Mouse (Mus musculus) midbrain, embryonic 13.5 days (tissue): ENCODE results near the gene Aipl1. TPM values are rescaled to one million over a fixed set of nuclear protein-coding genes. Genes with fewer than 3 reads are reported as not detected.
"Not testable (repeated sequence)": the region's sequence is repeated elsewhere in the genome, so short reads cannot be mapped to it uniquely, and the experiment has no call there.

Experiments used
- ATAC-seq: fragments of 200-750 bp; cut with Nextera tagmentation; 2 replicates; pipeline ENCODE4 v1.8.0; 2017; ENCODE audit warnings: mild to moderate bottlenecking, moderate TSS enrichment, moderate library complexity
- H3K27ac ChIP-seq: fragments of 300-500 bp; sonication (generic); 2 replicates; pipeline ENCODE4 v1.5.1; 2015; ENCODE audit warnings: inconsistent platforms, mild to moderate bottlenecking, moderate library complexity
- H3K27me3 ChIP-seq: fragments of 300-500 bp; sonication (generic); 2 replicates; pipeline ENCODE4 v1.6.1; 2015; ENCODE audit warnings: mild to moderate bottlenecking, inconsistent platforms
- H3K36me3 ChIP-seq: fragments of 300-500 bp; sonication (generic); 2 replicates; pipeline ENCODE4 v1.6.1; 2015; ENCODE audit warnings: mild to moderate bottlenecking, inconsistent platforms
- H3K4me1 ChIP-seq: fragments of 300-500 bp; sonication (generic); replicated peaks from 2 replicates; pipeline ENCODE4 v1.6.1; 2015; ENCODE audit warnings: inconsistent platforms
- H3K4me2 ChIP-seq: fragments of 300-500 bp; sonication (generic); replicated peaks from 2 replicates; pipeline ENCODE4 v1.6.1; 2015; ENCODE audit warnings: moderate library complexity, mild to moderate bottlenecking, inconsistent platforms
- H3K4me3 ChIP-seq: fragments of 300-500 bp; sonication (generic); replicated peaks from 2 replicates; pipeline ENCODE4 v1.5.1; 2015; ENCODE audit warnings: mild to moderate bottlenecking, inconsistent platforms
- H3K9ac ChIP-seq: fragments of 300-500 bp; sonication (generic); replicated peaks from 2 replicates; pipeline ENCODE4 v1.6.1; 2015; ENCODE audit warnings: mild to moderate bottlenecking, inconsistent platforms
- H3K9me3 ChIP-seq: fragments of 300-500 bp; sonication (generic); 2 replicates; pipeline ENCODE4 v1.6.1; 2016; ENCODE audit warnings: mild to moderate bottlenecking, inconsistent platforms
- WGBS: fragments of 180-500 bp; shearing (Covaris S2); methylation state at CpG from one replicate; pipeline ENCODE4 v1.1.7; 2015; 5-methylcytosine and 5-hydroxymethylcytosine counted together
- polyA plus RNA-seq: library from polyadenylated mRNA; unstranded; fragments of >200 nt; fragmentation: Nextera tagmentation; extraction: Ambion mirVana; gene quantifications from 2 replicates; pipeline ENCODE4 v1.2.1, GENCODE M21; 2015

The Aipl1 gene
- polyA plus RNA-seq, 1 experiment from 2014 or later = 0.43 TPM

DNA sequence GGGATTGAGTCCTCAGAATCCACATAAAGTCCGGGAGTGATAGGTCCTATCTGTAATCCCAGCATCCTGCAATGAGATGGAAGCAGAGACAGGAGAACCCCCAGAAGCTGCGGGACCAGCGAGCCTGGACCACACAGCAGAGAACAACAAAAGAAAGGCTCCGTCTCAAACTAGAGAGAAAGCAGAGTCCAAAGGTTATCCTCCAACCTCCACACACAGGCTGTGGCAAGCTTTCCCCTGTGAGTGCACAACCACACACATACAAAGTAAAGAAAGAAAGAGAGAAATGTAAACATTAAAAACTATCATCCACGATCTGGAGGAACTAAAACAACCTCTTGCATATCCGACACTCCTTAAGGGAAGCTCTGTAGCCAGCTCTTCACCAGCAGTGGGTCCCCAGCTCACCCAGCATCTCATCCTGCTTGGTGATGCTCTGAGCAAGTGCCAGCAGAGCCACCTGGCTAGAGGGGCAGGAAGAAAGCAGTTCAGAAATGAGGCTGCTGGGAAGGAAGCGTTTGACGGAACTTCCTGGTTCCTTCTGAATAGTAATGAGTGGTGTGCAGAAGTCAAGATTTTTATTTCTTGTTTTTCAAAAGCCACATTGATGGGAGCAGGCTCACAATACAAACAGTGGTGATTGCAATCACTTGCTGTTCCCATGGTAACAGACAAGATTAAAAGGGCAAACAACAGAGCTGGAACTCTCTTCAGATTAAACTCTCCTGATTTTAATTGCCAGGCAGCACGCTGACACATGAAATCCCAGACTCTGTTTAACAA, 26.2 kb downstream of the Aipl1 start:
- Histone ChIP-seq H3K36me3 (no peaks in the 10 kb centered on the region), H3K4me3 (no peak overlapping the region), H3K9ac (peak overlapping the region; percentile 20; the same call in 1 of the 2 replicates), H3K4me1 (peaks cover 30% of the 10 kb centered on the region), H3K9me3 (no peaks in the 10 kb centered on the region), H3K27me3 (peaks cover 5% of the 10 kb centered on the region; the same call in 1 of the 2 replicates), H3K27ac (peak overlapping the region; percentile 67), H3K4me2 (peak overlapping the region; percentile 26; the same call in 1 of the 2 replicates)
- WGBS = 32% methylated on average over 9 of the region's 9 CpGs
- ATAC-seq = peak; percentile 67

DNA sequence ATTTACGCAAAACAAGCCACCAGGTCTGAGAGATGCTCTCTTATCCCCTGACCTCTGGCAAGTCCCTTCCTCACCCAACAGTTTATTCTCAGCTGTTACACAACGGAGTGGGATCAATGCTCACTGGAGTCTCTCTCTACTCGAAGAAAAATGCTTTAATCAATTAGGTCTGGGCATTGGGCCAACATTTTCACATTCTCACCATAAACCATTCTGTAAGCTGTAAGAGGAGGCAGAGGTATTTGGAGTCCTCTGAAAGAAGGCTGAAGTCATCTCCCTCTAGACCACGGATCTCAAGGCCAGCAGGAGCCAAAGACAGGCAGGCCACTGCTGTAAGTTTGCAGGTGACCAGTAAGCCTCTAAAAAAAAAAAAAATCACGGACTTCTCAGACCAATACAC, 26.9 kb downstream of the Aipl1 start:
- peaks cover 5% of the 10 kb centered on the region; the same call in 1 of the 2 replicates for H3K27me3 ChIP-seq
- 53% methylated on average over 5 of the region's 5 CpGs for WGBS
- no peaks in the 10 kb centered on the region for H3K36me3 ChIP-seq
- H3K4me2 ChIP-seq = no peak overlapping the region
- no peak overlapping the region for H3K4me3 ChIP-seq
- no peak for ATAC-seq
- H3K4me1 ChIP-seq = peaks cover 30% of the 10 kb centered on the region
- no peaks in the 10 kb centered on the region for H3K9me3 ChIP-seq
- peak overlapping the region; percentile 67; the same call in 1 of the 2 replicates for H3K27ac ChIP-seq
- no peak overlapping the region for H3K9ac ChIP-seq

DNA sequence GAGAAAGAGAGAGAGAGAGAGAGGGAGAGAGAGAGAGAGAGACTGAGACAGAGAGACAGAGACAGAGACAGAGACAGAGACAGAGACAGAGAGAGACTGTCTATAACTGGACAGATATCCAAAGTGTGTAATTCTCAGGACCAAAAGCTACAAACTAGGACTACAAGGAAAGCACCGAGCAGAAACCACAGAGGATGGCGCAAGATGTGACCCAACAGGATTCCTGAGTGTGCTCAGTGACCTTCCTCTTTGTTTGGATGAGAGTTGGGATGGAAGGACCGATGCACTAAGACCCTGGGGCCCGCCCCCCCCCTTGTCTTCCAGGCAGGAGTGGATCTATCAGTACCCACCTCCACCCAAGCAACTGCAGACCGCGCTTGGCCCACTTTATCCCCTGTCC, 31.8 kb downstream of the Aipl1 start:
- no peak overlapping the region for H3K27ac ChIP-seq
- H3K4me2 ChIP-seq = no peak overlapping the region
- no peaks in the 10 kb centered on the region for H3K9me3 ChIP-seq
- WGBS = 87% methylated on average over 6 of the region's 6 CpGs
- no peak for ATAC-seq
- no peak overlapping the region for H3K4me3 ChIP-seq
- H3K4me1 ChIP-seq = peaks cover 5% of the 10 kb centered on the region
- H3K27me3 ChIP-seq = peaks cover 5% of the 10 kb centered on the region; the same call in 1 of the 2 replicates
- no peak overlapping the region for H3K9ac ChIP-seq
- no peaks in the 10 kb centered on the region for H3K36me3 ChIP-seq

DNA sequence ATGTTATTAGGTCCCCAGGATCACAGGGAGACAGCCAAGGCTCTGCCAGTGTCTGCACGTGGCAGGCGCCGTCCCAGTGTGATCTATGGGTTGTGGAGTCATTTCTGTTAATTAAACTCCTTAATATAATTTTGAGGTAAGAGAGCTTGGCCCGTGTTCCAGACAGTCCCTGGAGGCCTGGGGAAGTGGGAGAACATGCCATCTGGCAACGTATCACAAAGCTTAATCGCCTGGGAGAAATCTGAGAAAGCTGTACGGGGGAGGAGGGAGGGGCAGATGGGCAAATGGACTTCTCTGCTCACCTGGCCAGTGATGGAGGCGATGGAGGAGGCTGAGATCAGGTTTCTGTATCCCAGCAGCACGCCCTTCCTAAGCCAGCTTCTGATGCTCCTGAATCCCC, 34.1 kb downstream of the Aipl1 start:
- no peaks in the 10 kb centered on the region for H3K9me3 ChIP-seq
- H3K4me2 ChIP-seq = no peak overlapping the region
- H3K4me3 ChIP-seq = no peak overlapping the region
- 54% methylated on average over 9 of the region's 9 CpGs for WGBS
- H3K27me3 ChIP-seq = peaks cover under 1% of the 10 kb centered on the region; the same call in 1 of the 2 replicates
- H3K4me1 ChIP-seq = no peaks in the 10 kb centered on the region
- H3K9ac ChIP-seq = no peak overlapping the region
- H3K27ac ChIP-seq = no peak overlapping the region
- ATAC-seq = no peak
- H3K36me3 ChIP-seq = no peaks in the 10 kb centered on the region

DNA sequence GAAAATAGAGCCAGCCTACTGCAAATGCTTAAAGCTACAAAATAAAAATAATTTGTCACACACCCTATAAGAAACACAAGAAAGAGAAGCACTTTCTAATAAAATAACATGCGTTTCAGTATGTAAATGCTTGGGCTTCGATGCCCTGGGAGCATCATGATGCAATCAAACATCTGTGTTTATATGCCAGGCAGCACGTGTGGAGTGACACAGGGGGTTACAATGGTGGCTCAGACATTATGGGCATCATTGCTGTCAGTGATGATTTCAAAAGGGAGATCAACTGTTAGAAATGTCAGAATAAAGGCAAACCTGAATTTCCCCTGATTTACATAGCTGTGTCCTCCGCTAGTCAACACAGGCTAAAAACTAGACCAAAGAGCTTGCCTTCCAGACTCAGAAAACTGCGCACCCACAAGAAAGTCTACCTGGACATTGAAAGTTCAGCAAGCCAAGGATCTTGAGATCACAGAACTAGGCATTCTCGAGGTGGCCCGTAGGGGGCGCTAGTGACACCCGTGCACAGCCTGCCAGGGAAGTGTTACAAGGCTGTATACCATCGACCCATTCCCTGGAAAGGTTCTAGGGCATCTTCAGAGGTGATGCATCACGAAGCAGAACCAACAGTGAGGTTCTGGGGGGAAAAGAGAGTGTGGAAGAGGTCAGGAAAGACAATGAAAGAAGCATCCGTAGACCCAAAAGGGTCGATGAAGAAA, 35.0 kb downstream of the Aipl1 start:
- WGBS = 51% methylated on average over 13 of the region's 13 CpGs
- Histone ChIP-seq H3K27me3 (no peaks in the 10 kb centered on the region; the same call in 1 of the 2 replicates), H3K36me3 (no peaks in the 10 kb centered on the region), H3K4me3 (no peak overlapping the region), H3K4me2 (no peak overlapping the region), H3K9me3 (no peaks in the 10 kb centered on the region), H3K9ac (no peak overlapping the region), H3K4me1 (peaks cover 2% of the 10 kb centered on the region; the same call in 1 of the 2 replicates), H3K27ac (no peak overlapping the region)
- ATAC-seq = no peak

DNA sequence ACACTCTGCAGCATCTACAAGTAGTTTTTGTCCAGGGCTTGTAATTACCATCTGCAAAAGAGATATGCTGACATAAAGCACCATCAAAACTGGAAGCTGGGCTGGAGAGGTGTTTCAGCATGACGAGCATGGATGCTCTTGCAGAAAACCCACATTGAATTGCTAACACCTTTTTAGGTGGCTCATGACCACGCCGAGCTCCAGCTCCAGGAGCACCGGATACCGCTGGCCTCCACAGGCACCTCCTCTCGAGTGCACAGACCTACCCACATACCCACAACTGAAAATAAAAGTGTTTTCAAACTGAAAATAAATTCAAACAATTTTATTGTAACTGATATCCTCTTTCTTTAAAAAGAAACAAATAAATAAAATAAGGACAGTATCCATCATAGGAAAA, 37.1 kb downstream of the Aipl1 start:
- Histone ChIP-seq H3K27me3 (no peaks in the 10 kb centered on the region), H3K4me3 (no peak overlapping the region), H3K27ac (no peak overlapping the region), H3K36me3 (no peaks in the 10 kb centered on the region), H3K9ac (no peak overlapping the region), H3K9me3 (no peaks in the 10 kb centered on the region), H3K4me1 (peaks cover 19% of the 10 kb centered on the region), H3K4me2 (no peak overlapping the region)
- 86% methylated on average over 6 of the region's 6 CpGs for WGBS
- ATAC-seq = no peak

DNA sequence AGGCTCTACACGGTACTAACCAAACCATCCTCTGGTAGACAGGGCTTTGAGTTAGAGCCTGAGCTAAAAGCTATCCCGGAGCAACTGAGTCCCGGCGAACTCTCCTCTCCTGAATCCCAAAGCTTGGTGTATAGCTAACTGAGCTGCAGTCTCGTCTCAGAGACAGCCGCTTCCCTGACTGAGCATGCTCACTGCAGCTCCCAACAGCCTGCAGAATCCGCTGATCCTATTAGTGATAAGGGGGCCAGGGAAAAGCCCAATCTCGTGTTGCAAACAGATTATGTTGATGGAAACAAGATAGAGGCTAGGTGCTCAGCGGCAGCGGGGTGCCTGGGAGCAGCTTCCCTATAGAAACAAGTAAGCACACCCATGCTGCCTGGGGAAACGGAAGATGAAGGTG, 40.5 kb downstream of the Aipl1 start:
- no peaks in the 10 kb centered on the region for H3K36me3 ChIP-seq
- H3K27me3 ChIP-seq = no peaks in the 10 kb centered on the region
- H3K4me1 ChIP-seq = peaks cover 19% of the 10 kb centered on the region
- H3K4me3 ChIP-seq = no peak overlapping the region
- H3K9me3 ChIP-seq = no peaks in the 10 kb centered on the region
- WGBS = 21% methylated on average over 11 of the region's 11 CpGs
- ATAC-seq = peak; percentile 43; the same call in 1 of the 2 replicates
- H3K4me2 ChIP-seq = peak overlapping the region; percentile 22
- H3K9ac ChIP-seq = peak overlapping the region; percentile 15; the same call in 1 of the 2 replicates
- H3K27ac ChIP-seq = no peak overlapping the region

DNA sequence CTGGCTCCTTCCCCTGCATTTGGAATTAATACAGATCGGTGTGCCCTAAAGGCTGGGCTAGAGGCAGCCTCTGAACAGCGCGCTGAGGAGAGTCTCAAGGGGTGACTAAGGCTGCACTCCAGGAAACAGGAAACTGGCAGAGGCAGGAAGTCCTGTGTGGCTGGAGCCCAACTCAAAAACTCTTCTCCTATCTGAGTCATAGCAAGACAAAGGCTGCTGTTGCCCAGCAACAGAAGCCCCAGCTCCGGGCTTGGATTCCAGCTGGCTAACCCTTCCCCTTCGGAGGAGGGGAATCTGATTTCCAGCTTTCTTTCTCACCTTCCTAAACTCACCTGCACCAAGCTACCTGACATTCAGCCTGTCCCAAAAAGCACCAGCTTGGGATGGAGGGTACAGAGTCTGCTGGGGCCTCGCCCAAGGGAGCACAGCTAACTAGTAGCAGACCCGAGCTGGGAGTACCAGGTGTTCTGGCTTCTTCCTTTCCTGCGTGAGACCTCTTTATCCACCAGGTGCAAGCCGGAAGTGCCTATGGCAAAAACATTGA, 41.3 kb downstream of the Aipl1 start:
- no peaks in the 10 kb centered on the region for H3K36me3 ChIP-seq
- H3K9ac ChIP-seq = 0 out of 2 replicates have a peak overlapping the region, but pooled peaks have one; percentile 44
- H3K9me3 ChIP-seq = no peaks in the 10 kb centered on the region
- ATAC-seq = peak; percentile 89
- H3K27ac ChIP-seq = peak overlapping the region; percentile 11
- no peaks in the 10 kb centered on the region for H3K27me3 ChIP-seq
- WGBS = 16% methylated on average over 9 of the region's 9 CpGs
- H3K4me1 ChIP-seq = peaks cover 19% of the 10 kb centered on the region
- peak overlapping the region; percentile 42 for H3K4me2 ChIP-seq
- no peak overlapping the region for H3K4me3 ChIP-seq

DNA sequence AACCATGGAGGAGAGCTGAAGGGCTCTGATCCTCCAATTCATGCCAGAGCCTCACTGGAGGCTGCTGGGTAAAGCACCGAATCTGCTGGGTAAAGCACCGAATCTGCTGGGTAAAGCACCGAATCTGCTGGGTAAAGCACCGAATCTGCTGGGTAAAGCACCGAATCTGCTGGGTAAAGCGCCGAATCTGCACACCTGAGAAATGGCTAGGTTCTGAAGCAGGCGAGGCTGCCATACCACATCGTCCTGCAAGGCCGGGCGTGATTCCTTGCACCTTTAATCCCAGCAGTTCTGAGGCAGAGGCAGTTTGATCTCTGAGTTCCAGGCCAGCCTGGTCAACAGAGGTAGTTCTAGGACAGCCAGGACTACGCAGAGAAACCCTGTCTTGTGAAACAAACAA, 44.9 kb downstream of the Aipl1 start:
- no peak overlapping the region for H3K9ac ChIP-seq
- no peak for ATAC-seq
- H3K27ac ChIP-seq = no peak overlapping the region
- H3K4me2 ChIP-seq = no peak overlapping the region
- no peaks in the 10 kb centered on the region for H3K27me3 ChIP-seq
- H3K4me3 ChIP-seq = no peak overlapping the region
- WGBS = 89% methylated on average over 12 of the region's 12 CpGs
- H3K9me3 ChIP-seq = no peaks in the 10 kb centered on the region
- H3K4me1 ChIP-seq = peaks cover 19% of the 10 kb centered on the region
- H3K36me3 ChIP-seq = no peaks in the 10 kb centered on the region

DNA sequence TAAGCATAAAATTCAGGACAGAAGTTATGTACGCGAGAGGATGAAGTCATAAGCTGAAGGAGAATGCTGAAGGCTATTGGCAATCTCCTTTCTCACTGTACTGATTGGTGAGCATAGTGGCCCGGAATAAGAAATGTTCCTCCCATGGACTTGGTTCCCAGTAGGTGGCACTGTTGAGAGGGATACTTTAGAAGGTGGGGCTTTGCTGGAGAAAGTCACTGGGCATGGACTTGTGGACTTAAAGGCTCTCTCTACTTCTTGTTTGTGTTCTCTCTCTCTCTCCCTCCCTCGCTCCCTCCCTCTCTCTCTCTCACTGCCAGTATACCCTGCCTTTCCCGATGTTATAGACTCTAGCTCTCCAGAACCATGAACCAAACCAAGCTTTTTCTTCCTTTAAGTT, 45.8 kb downstream of the Aipl1 start:
- H3K4me1 ChIP-seq = peaks cover 19% of the 10 kb centered on the region
- H3K27ac ChIP-seq = no peak overlapping the region
- no peaks in the 10 kb centered on the region for H3K9me3 ChIP-seq
- no peak overlapping the region for H3K9ac ChIP-seq
- H3K27me3 ChIP-seq = no peaks in the 10 kb centered on the region
- no peak overlapping the region for H3K4me2 ChIP-seq
- no peak overlapping the region for H3K4me3 ChIP-seq
- 33% methylated on average over 5 of the region's 5 CpGs for WGBS
- no peaks in the 10 kb centered on the region for H3K36me3 ChIP-seq
- 0 out of 2 replicates have a peak, but pooled peaks have one; percentile 14 for ATAC-seq

DNA sequence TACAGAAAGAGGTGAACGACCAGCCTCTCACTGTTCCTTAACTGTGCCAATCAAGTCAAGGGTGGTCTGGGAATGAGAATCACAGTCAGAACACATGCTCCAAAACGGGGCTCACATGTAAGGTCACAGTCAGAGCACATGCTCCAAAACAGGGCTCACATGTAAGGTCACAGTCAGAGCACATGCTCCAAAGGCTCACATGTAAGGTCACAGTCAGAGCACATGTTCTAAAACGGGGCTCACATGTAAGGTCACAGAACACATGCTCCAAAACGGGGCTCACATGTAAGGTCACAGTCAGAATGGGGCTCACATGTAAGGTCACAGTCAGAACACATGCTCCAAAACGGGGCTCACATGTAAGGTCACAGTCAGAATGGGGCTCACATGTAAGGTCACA, 47.9 kb downstream of the Aipl1 start:
- not testable (repeated sequence) for H3K4me3 ChIP-seq, H3K27ac ChIP-seq, H3K27me3 ChIP-seq, ATAC-seq, H3K9ac ChIP-seq, H3K4me2 ChIP-seq, H3K36me3 ChIP-seq, H3K9me3 ChIP-seq
- 65% methylated on average over 5 of the region's 5 CpGs for WGBS
- peaks cover 30% of the 10 kb centered on the region for H3K4me1 ChIP-seq
